Mouse (Mus musculus) kidney, embryonic 16.5 days (tissue): ENCODE measurements around the gene Tmem81. TPM values are rescaled to one million over a fixed set of nuclear protein-coding genes. Genes with fewer than 3 reads are reported as not detected.

ENCODE experiments used
- ATAC-seq: fragments of 200-750 bp; cut with Nextera tagmentation; 2 replicates; pipeline ENCODE4 v1.8.0; 2017; ENCODE audit warnings: moderate TSS enrichment; ENCODE audit not compliant: low FRiP score, low TSS enrichment
- H3K27ac ChIP-seq: fragments of 300-500 bp; sonication (generic); 2 replicates; pipeline ENCODE4 v1.5.1; 2014; ENCODE audit warnings: low read length
- H3K27me3 ChIP-seq: fragments of 300-500 bp; sonication (generic); 2 replicates; pipeline ENCODE4 v1.6.1; 2014; ENCODE audit warnings: low read length, control low read depth, mixed read lengths; ENCODE audit not compliant: insufficient read depth
- H3K36me3 ChIP-seq: fragments of 300-500 bp; sonication (generic); 2 replicates; pipeline ENCODE4 v1.6.1; 2014; ENCODE audit warnings: low read length, control low read depth, mixed read lengths; ENCODE audit not compliant: insufficient read depth
- H3K4me1 ChIP-seq: fragments of 300-500 bp; sonication (generic); 2 replicates; pipeline ENCODE4 v1.6.1; 2014; ENCODE audit warnings: low read length, control low read depth, mixed read lengths; ENCODE audit not compliant: insufficient read depth
- H3K4me2 ChIP-seq: fragments of 300-500 bp; sonication (generic); replicated peaks from 2 replicates; pipeline ENCODE4 v1.6.1; 2014; ENCODE audit warnings: low read depth, low read length
- H3K4me3 ChIP-seq: fragments of 300-500 bp; sonication (generic); 2 replicates; pipeline ENCODE4 v1.5.1; 2014; ENCODE audit warnings: mild to moderate bottlenecking, low read length
- H3K9ac ChIP-seq: fragments of 300-500 bp; sonication (generic); replicated peaks from 2 replicates; pipeline ENCODE4 v1.6.1; 2014; ENCODE audit warnings: low read length
- H3K9me3 ChIP-seq: fragments of 300-500 bp; sonication (generic); 2 replicates; pipeline ENCODE4 v1.6.1; 2016; ENCODE audit warnings: low read length, control low read depth
- WGBS: fragments of 180-500 bp; shearing (Covaris S2); extraction: QIAGEN DNeasy Blood & Tissue Kit; methylation state at CpG from one replicate; pipeline ENCODE4 v1.1.7; 2014; 5-methylcytosine and 5-hydroxymethylcytosine counted together
- polyA plus RNA-seq: library from polyadenylated mRNA; unstranded; fragments of >200 nt; fragmentation: Nextera tagmentation; extraction: Ambion mirVana; gene quantifications from 2 replicates; pipeline ENCODE4 v1.2.1, GENCODE M21; 2015

Gene Tmem81
- polyA plus RNA-seq, 1 experiment from 2014 or later = 1.7 TPM

DNA sequence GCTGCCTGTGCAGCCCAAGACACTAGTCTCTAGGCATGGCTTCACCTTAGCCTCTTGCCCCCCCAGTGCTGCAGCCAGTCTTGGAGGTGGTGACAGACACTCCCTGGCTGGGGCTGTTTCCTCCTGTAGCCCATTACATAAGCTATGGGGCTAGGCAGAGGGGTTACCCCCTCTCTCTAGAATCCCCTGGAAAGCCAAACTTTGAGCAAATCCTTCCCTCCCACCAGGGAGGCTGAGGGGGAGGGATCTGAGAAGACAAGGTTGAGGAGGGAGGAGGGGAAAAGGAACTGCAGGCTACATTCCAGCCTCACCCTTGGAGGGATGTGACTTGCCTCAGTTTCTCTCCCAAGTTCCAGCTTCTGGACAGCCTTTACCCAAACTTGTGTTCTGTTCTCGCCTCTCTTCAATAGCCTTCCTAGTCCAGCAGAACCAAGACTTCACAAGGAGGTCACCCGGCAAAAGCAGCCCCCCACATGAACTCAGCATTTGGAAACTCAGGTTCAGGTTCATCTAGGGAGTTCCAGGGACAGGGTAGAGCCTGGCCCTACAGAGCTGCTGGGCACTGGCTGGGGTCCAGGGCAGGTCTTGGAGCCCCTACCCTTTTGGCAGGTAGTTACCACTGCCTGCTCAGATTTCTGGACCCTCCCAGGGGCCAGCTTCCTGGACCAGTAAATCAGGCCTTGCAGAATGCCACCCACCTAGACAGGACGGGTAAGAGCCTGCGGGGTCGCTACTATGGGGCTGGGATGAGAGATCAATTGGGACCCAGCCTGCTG, 36.0 kb downstream of the Tmem81 start:
- H3K9me3 ChIP-seq = no peaks in the 10 kb centered on the region
- peaks cover 27% of the 10 kb centered on the region for H3K4me1 ChIP-seq
- H3K4me3 ChIP-seq = no peak overlapping the region; the same call in 1 of the 2 replicates
- H3K27me3 ChIP-seq = peaks cover 50% of the 10 kb centered on the region
- peak; percentile 46; the same call in 1 of the 2 replicates for ATAC-seq
- H3K36me3 ChIP-seq = no peaks in the 10 kb centered on the region
- peak overlapping the region; percentile 53 for H3K4me2 ChIP-seq
- H3K9ac ChIP-seq = no peak overlapping the region
- 11% methylated on average over 5 of the region's 5 CpGs for WGBS
- no peak overlapping the region for H3K27ac ChIP-seq

DNA sequence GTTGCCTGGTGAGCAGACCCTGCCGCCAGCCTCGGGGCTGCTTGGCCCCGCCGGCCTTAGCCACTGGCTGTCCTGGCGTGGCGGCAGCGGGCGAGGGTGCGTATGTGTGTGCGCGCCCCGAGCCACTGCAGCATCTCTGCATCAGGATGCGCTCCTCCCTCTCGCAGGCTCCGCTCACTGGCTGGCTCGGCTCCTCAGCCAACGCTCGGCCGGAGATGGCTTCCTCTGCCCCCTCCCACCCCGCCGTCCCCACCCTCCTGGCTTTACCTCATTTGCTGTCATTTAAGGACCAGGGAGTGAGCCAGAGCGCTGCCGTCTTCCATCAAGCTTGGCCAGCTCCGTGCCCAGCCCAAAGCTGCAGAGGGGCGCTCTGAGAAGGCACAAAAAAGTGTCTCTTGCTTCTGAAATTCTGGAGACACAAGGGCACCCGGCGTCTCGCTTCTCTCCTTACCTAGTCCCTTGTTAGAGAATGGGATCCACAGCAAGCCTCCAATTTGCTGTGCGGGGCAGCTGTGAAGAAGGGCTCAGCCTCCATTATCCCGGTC, 36.8 kb downstream of the Tmem81 start, which contains the start of gene Cntn2:
Gene Cntn2 (minus strand): TSS at position 495 of the 545 bp plus-strand sequence.
- Histone ChIP-seq H3K27me3 (peaks cover 50% of the 10 kb centered on the region), H3K4me3 (peak within 1 kb of the TSS; percentile 26), H3K27ac (no peak within 1 kb of the TSS), H3K4me1 (peaks cover 27% of the 10 kb centered on the region), H3K9me3 (no peaks in the 10 kb centered on the region), H3K4me2 (peak within 1 kb of the TSS; percentile 53), H3K9ac (no peak within 1 kb of the TSS), H3K36me3 (no peaks in the 10 kb centered on the region)
- 1% methylated on average over 30 of the region's 30 CpGs for WGBS
- no peak for ATAC-seq

DNA sequence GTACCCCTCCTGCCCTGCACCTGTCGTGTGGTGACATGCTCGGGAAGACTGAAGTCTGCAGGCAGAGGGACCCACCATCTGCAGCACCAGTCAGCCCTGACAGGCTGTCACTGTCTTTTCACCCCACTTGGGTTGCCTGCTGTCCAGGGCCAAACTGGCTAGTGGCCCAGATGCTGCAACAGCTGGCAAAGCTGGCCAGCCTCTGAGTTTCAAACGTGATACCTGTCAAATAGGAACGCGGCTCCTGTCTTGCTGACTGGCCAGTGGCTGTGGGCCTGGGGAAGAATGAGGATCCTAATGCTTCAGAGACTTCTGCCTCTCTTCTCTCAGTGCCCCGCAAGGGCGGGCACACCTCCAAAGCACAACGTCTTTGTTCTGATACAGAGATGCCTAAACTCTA, 37.8 kb downstream of the Tmem81 start:
- no peak overlapping the region for H3K9ac ChIP-seq
- H3K9me3 ChIP-seq = no peaks in the 10 kb centered on the region
- H3K27me3 ChIP-seq = peaks cover 50% of the 10 kb centered on the region
- H3K36me3 ChIP-seq = no peaks in the 10 kb centered on the region
- 69% methylated on average over 8 of the region's 8 CpGs for WGBS
- H3K4me1 ChIP-seq = peaks cover 27% of the 10 kb centered on the region
- H3K27ac ChIP-seq = no peak overlapping the region
- H3K4me3 ChIP-seq = no peak overlapping the region
- no peak for ATAC-seq
- no peak overlapping the region for H3K4me2 ChIP-seq

DNA sequence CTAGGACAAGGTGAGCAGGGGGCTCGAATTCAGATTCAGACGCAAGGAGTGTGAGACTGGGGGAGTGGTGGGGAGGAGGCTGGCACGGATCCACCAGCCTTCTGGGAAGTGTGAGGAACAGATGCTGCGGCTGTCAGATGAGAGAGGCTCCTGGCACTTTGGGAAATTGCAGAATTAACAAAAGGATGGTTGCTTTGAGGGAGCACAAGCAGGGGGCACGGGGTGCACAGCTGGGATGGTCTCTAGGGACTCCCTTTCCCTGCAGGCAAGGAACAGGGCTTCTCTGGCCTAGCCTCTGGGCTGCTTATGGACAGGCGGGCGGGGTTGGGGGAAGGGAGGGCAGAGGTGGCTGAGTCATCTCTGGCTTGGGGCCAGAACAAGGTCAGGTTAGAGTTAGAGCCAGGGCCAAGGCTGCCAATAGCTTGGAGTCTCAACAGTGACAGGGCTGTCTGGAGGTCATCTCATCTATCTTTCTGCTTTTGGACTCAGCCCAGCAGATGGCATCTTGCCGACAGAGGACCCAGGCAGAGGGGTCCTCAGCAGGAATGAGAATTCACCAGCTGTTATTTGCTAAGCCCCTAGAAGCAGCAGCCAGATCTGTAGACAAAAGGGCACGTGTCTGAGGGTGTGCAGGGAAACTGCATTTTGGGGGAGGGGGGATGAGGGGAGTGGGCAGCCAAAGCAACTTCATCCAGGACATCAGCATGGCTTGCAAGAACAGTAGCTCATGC, 52.0 kb downstream of the Tmem81 start:
- Histone ChIP-seq H3K4me1 (peaks cover 8% of the 10 kb centered on the region), H3K9ac (no peak overlapping the region), H3K27ac (no peak overlapping the region), H3K9me3 (no peaks in the 10 kb centered on the region), H3K4me3 (no peak overlapping the region), H3K36me3 (no peaks in the 10 kb centered on the region), H3K4me2 (no peak overlapping the region), H3K27me3 (peaks cover 14% of the 10 kb centered on the region)
- peak; percentile 69; the same call in 1 of the 2 replicates for ATAC-seq
- 26% methylated on average over 9 of the region's 9 CpGs for WGBS

Other genes with a start within 250 kb of the Tmem81 start
- 1.8 and 2.1 TPM in 2 replicates for gene Klhdc8a, start 207.6 kb upstream of the Tmem81 start, polyA plus RNA-seq
- gene Nuak2, start 190.1 kb upstream of the Tmem81 start, polyA plus RNA-seq = 4.3 and 5.5 TPM in 2 replicates
- 8.3 and 8.6 TPM in 2 replicates for gene Tmcc2, start 114.9 kb upstream of the Tmem81 start, polyA plus RNA-seq
- 16.9 and 18.6 TPM in 2 replicates for gene Dstyk, start 88.7 kb upstream of the Tmem81 start, polyA plus RNA-seq
- 46.6 and 50.1 TPM in 2 replicates for gene Rbbp5, start 28.9 kb upstream of the Tmem81 start, polyA plus RNA-seq
- 0.25 and 0.58 TPM in 2 replicates for gene Cntn2, start 37.0 kb downstream of the Tmem81 start, polyA plus RNA-seq
- 0.45 and 0.67 TPM in 2 replicates for gene Nfasc, start 235.6 kb downstream of the Tmem81 start, polyA plus RNA-seq